Comparison of ENCODE assay signal across 10 mouse cellular contexts in genomic region chr1:60158411-60158810, GRCm38 (mm10). TPM values are rescaled to one million over a fixed set of nuclear protein-coding genes. Genes with fewer than 3 reads are reported as not detected.
DNase-seq lines count a peak whose midpoint lies in the region; ATAC-seq and TF ChIP-seq lines count a peak whose summit lies in the region.
"Had no signal": no experiment of that assay in that cellular context is flagged by ENCODE, and none has a peak within 500 bp of the region (broad histone marks: within the 10 kb centered on the region; RNA-seq: fewer than 3 reads in every experiment).

No protein-coding gene starts in this region.

- no peak for TF ChIP-seq POLR2A in myocyte (IDR thresholded peaks at IDR 0.05; ENCODE audit: insufficient read length, low read depth)

- no peak for ATAC-seq in heart, embryonic 11.5 days (replicated peaks; ENCODE audit: insufficient number of reproducible peaks, low FRiP score, low TSS enrichment)
- no peak for ATAC-seq in embryonic facial prominence, embryonic 13.5 days (ENCODE audit: insufficient number of reproducible peaks, insufficient read depth, low FRiP score, low TSS enrichment, low read depth)
- ATAC-seq in forebrain, embryonic 11.5 days (replicated peaks; ENCODE audit: low FRiP score), result no peak

- H3K4me3 ChIP-seq in heart, embryonic 11.5 days (ENCODE audit: low read depth, low read length), result no peak overlapping the region
- H3K4me3 ChIP-seq in embryonic facial prominence, embryonic 13.5 days, result no peak overlapping the region
- no peak overlapping the region for H3K4me3 ChIP-seq in myocyte
- H3K4me3 ChIP-seq in forebrain, embryonic 11.5 days (ENCODE audit: low read depth, low read length), result no peak overlapping the region
- H3K4me3 ChIP-seq: heart, embryonic 15.5 days; neural tube, embryonic 13.5 days had no signal

- 52% methylated on average over 3 of the region's 3 CpGs for WGBS in heart, embryonic 11.5 days (ENCODE audit: insufficient replicate concordance)
- 20% methylated on average over 3 of the region's 3 CpGs for WGBS in embryonic facial prominence, embryonic 13.5 days
- 65% methylated on average over 3 of the region's 3 CpGs for WGBS in forebrain, embryonic 11.5 days

- no peak overlapping the region for H3K4me2 ChIP-seq in heart, embryonic 11.5 days
- peak overlapping the region; percentile 14; the same call in 1 of the 2 replicates for H3K4me2 ChIP-seq in embryonic facial prominence, embryonic 13.5 days
- H3K4me2 ChIP-seq in myocyte (ENCODE audit: low read depth), result peak overlapping the region; percentile 74
- H3K4me2 ChIP-seq in forebrain, embryonic 11.5 days (ENCODE audit: low read depth, low read length, severe bottlenecking), result no peak overlapping the region
- H3K4me2 ChIP-seq: heart, embryonic 15.5 days; neural tube, embryonic 13.5 days had no signal

- H3K79me2 ChIP-seq in myocyte (ENCODE audit: control insufficient read depth, insufficient read depth), result no peaks in the 10 kb centered on the region

- H3K9ac ChIP-seq in heart, embryonic 11.5 days (ENCODE audit: low read depth, low read length), result no peak overlapping the region
- no peak overlapping the region for H3K9ac ChIP-seq in embryonic facial prominence, embryonic 13.5 days
- no peak overlapping the region for H3K9ac ChIP-seq in forebrain, embryonic 11.5 days (ENCODE audit: low read length)
- H3K9ac ChIP-seq: heart, embryonic 15.5 days; neural tube, embryonic 13.5 days had no signal

- H3K27me3 ChIP-seq in heart, embryonic 11.5 days (ENCODE audit: control insufficient read depth, insufficient read depth, low read length), result no peaks in the 10 kb centered on the region
- H3K27me3 ChIP-seq in embryonic facial prominence, embryonic 13.5 days, result no peaks in the 10 kb centered on the region
- no peaks in the 10 kb centered on the region for H3K27me3 ChIP-seq in myocyte (ENCODE audit: control insufficient read depth, insufficient read depth, insufficient read length)
- no peaks in the 10 kb centered on the region for H3K27me3 ChIP-seq in forebrain, embryonic 11.5 days (ENCODE audit: control insufficient read depth, insufficient read depth, low read length)
- H3K27me3 ChIP-seq: heart, embryonic 15.5 days; neural tube, embryonic 13.5 days had no signal

- no peaks in the 10 kb centered on the region for H3K36me3 ChIP-seq in heart, embryonic 11.5 days (ENCODE audit: control insufficient read depth, insufficient read depth, low read length)
- no peaks in the 10 kb centered on the region for H3K36me3 ChIP-seq in embryonic facial prominence, embryonic 13.5 days
- H3K36me3 ChIP-seq in myocyte (ENCODE audit: control insufficient read depth, insufficient read depth), result no peaks in the 10 kb centered on the region
- no peaks in the 10 kb centered on the region for H3K36me3 ChIP-seq in forebrain, embryonic 11.5 days (ENCODE audit: control insufficient read depth, insufficient read depth, low read length)
- H3K36me3 ChIP-seq: heart, embryonic 15.5 days; neural tube, embryonic 13.5 days had no signal

- no peaks in the 10 kb centered on the region for H3K4me1 ChIP-seq in heart, embryonic 11.5 days (ENCODE audit: control insufficient read depth, insufficient read depth, low read length)
- peaks cover 10% of the 10 kb centered on the region; the same call in 1 of the 2 replicates for H3K4me1 ChIP-seq in embryonic facial prominence, embryonic 13.5 days
- no peaks in the 10 kb centered on the region for H3K4me1 ChIP-seq in forebrain, embryonic 11.5 days (replicated peaks; ENCODE audit: control insufficient read depth, insufficient read depth, low read length)
- H3K4me1 ChIP-seq: heart, embryonic 15.5 days; neural tube, embryonic 13.5 days had no signal

- peak; percentile 96 for DNase-seq in heart, adult 11 months
- peak; percentile 65 for DNase-seq in testis, postnatal 10 days (ENCODE audit: low spot score)
- no peak for DNase-seq in testis, postnatal 14 days (ENCODE audit: low spot score)
- DNase-seq in kidney, adult 9 months, result peak; percentile 75
- DNase-seq in forebrain, embryonic 11.5 days (ENCODE audit: low spot score), result no peak

- no peak overlapping the region for H3ac ChIP-seq in myocyte (ENCODE audit: control insufficient read depth, insufficient read length)

- no peak overlapping the region for H3K27ac ChIP-seq in heart, embryonic 11.5 days (ENCODE audit: low read depth, low read length)
- peak overlapping the region; percentile 45; the same call in 1 of the 2 replicates for H3K27ac ChIP-seq in embryonic facial prominence, embryonic 13.5 days
- H3K27ac ChIP-seq in forebrain, embryonic 11.5 days (ENCODE audit: low read depth, low read length), result no peak overlapping the region
- H3K27ac ChIP-seq: heart, embryonic 15.5 days; neural tube, embryonic 13.5 days had no signal

- H3K9me3 ChIP-seq in heart, embryonic 11.5 days (replicated peaks; ENCODE audit: control insufficient read depth, low read length), result no peaks in the 10 kb centered on the region
- H3K9me3 ChIP-seq in embryonic facial prominence, embryonic 13.5 days, result no peaks in the 10 kb centered on the region
- no peaks in the 10 kb centered on the region for H3K9me3 ChIP-seq in forebrain, embryonic 11.5 days (ENCODE audit: control insufficient read depth, low read length)
- H3K9me3 ChIP-seq: heart, embryonic 15.5 days; neural tube, embryonic 13.5 days had no signal

TF ChIP-seq in myocyte, 11 proteins besides CTCF, POLR2A, EP300 and RAD21:
- TF ChIP-seq USF1 (IDR thresholded peaks at IDR 0.05; ENCODE audit: low read depth) (no peak), TCF12 (IDR thresholded peaks at IDR 0.05; ENCODE audit: insufficient read depth, poor library complexity, severe bottlenecking) (peak; percentile 41)
TF ChIP-seq in myocyte: peak in this region for 1.

RNA-seq across cellular contexts. Expression of gene Nbeal1, which starts 22.0 kb away (rescaled TPM):
- 9.0 and 10.1 TPM in 2 replicates for polyA plus RNA-seq in heart, embryonic 11.5 days (2014; fragmentation: Nextera tagmentation; extraction: Ambion mirVana)
- polyA plus RNA-seq in embryonic facial prominence, embryonic 13.5 days (2015; fragmentation: Nextera tagmentation; extraction: Ambion mirVana), result 7.6 and 8.7 TPM in 2 replicates
- 1.2 TPM for polyA plus RNA-seq in myocyte (2012; fragmentation: generic; extraction: Trizol)
- polyA plus RNA-seq in forebrain, embryonic 11.5 days (2014; fragmentation: Nextera tagmentation; extraction: Ambion mirVana), result 7.9 and 9.5 TPM in 2 replicates

RNA-seq across cellular contexts. Expression of gene Wdr12, which starts 60.0 kb away (rescaled TPM):
- polyA plus RNA-seq in heart, embryonic 11.5 days (2014; fragmentation: Nextera tagmentation; extraction: Ambion mirVana), result 32.2 and 36.9 TPM in 2 replicates
- 47.4 and 49.9 TPM in 2 replicates for polyA plus RNA-seq in embryonic facial prominence, embryonic 13.5 days (2015; fragmentation: Nextera tagmentation; extraction: Ambion mirVana)
- polyA plus RNA-seq in myocyte (2012; fragmentation: generic; extraction: Trizol), result 17.0 TPM
- polyA plus RNA-seq in forebrain, embryonic 11.5 days (2014; fragmentation: Nextera tagmentation; extraction: Ambion mirVana), result 53.9 and 62.4 TPM in 2 replicates

Comparison
In these comparisons a context has a peak if more than half of its experiments do, and no peak if none do; other contexts are left out.
1. DNase-seq: peak in heart, adult 11 months (single experiment), testis, postnatal 10 days (single experiment) and kidney, adult 9 months (single experiment); none in testis, postnatal 14 days (single experiment) and forebrain, embryonic 11.5 days (single experiment).
2. H3K4me2 ChIP-seq: peak in embryonic facial prominence, embryonic 13.5 days (single experiment) and myocyte (single experiment); none in heart, embryonic 11.5 days (single experiment) and forebrain, embryonic 11.5 days (single experiment).